Mouse (Mus musculus): ENCODE results near the gene Rab8b. TPM values are rescaled to one million over a fixed set of nuclear protein-coding genes. Genes with fewer than 3 reads are reported as not detected.
"Not testable (repeated sequence)": the region's sequence is repeated elsewhere in the genome, so short reads cannot be mapped to it uniquely, and the experiment has no call there.

Gene Rab8b
- polyA plus RNA-seq, 2 experiments from 2014 or later: 157 to 180 TPM

DNA sequence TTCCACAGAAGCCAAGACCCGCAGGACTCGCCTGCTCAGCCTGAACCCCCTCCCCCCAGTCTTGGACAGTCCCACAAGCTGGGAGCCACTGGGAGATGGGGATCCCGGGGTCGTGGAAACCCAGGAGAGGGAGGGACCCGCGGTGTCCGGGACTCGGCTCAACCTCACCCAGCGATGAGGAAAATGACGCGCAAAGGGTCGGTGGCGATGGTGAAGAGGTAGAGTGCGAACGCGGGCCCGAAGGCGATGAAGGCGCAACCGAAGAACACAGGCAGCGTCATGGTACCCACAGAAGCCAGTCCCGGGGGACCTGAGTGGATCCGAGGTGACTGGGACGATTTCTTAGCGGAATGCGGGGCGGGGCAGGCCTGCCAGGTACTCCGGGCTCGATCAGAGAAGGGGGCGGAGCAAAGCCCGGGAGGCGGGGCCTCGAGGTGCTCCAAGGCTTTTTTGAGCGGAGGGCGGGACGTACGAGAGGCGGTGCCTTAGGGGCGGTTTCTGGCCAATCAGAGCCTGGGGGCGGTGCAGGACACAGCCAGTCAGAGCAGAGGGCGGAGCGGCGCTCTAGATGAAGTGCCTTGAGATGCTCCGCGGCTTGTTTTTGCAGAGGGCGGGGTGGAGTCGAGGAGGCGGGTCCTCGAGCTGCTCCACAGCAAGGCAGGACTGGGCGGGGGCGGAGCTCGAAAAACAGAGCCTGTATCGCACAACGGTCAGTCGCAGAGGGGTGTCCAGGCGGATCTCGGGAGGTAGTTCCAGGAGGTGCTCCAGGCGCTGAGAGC lies 85.0 kb downstream of the Rab8b start, which contains the start of gene Aph1c:
TSS of gene Aph1c (minus strand) at position 409 of the 779 bp plus-strand sequence.
- peak; percentile 99 for ATAC-seq

DNA sequence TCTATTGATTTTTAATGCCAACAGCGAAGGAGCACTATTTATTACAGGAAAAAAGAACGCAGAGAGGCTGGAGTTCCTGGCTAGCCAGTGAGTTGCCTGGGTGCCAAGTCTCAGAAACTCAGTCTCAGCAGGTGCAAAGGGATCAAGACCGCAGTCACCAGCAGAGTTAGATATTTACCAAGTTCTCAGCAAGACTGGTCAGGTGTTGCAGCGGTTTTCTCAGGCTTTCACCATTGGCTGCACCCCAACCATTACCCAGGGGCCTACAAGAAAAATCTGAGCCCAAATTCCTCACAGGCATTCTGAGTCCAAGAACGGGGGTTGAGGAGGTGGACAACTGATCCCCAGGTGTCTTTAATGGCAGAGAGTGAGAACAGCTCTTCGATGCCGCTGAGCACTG lies 85.6 kb downstream of the Rab8b start:
- no peak for ATAC-seq

DNA sequence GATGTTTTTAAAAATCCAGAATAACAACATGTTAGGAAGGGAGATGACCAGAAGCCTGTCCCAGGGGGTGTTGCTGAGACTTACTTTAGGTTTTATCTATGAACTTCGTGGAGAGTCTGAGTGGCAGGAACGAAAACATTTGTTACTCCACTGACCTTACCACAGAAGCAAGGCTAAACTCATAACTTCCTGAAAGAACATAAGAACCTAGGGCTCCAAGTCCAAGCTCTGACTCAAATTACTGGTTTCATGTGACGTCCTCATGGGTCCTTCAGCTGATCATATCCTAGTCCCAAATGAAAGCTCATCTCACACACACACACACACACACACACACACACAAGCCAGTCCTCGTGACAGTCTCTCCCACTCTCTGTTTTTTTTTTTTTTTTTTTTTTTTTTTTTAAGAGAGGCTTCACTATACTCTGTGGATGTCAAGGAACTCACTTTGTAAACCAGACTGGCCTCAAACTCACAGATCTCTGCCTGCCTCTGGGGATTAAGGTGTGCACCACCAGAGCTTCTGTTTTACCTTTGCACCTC lies 87.0 kb downstream of the Rab8b start:
- no peak for ATAC-seq

DNA sequence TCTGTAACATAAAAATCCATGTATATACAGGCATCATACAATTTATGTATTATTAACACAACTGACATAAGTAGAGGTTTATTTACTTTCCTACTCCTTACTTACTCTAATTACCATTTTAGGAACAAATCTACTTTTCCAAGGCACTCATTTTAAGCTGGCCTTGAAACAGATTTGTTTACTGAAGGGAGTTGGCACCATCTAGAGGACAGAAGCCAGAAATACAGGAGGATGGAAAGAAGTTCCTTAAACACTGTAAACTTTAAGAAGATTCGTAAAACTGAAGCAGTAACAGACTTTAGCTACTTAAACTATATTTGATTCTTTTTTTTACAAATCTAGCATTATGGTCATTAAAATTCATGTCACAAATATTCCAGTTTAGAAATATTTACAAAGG lies 93.5 kb downstream of the Rab8b start:
- ATAC-seq: no peak

DNA sequence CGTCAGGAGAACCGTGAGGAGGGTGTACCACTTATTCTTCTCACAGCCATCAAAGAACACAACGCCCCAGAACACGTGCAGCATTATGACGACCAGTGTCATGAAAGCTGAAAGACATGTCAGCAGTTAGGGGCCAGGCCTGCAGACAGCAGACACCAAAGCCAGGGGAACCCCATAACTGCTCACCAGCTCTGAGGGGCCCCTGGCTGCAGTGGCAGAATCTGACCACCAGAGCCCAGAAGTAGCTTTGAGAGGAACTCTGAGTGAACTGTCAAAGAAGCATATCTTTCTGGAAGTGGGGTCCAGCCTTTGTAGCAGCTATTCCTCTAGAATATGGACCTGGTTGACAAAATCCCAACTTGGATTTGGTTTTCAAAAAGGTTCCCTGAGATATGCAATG lies 97.2 kb downstream of the Rab8b start:
- not testable (repeated sequence) for ATAC-seq

DNA sequence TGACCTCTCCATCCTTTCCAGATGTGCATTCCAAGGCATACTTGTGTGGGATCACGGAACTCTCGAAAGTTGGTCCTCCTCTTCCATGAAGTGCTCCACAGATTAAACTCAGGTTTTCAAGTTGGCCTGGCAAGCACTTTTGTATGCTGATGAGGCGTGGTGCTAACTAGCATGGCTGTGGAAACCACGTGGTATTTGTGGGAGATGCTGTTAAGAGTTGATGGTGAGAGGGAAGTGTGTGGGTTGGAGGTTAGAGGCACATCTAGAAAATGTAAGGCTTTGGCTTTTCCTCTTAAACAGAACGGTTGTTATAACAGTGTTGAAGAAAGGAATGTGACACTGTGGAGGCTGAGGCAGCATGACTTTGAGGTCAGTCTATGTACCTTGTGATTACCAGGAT lies 98.5 kb downstream of the Rab8b start:
- peak; percentile 85 for ATAC-seq

DNA sequence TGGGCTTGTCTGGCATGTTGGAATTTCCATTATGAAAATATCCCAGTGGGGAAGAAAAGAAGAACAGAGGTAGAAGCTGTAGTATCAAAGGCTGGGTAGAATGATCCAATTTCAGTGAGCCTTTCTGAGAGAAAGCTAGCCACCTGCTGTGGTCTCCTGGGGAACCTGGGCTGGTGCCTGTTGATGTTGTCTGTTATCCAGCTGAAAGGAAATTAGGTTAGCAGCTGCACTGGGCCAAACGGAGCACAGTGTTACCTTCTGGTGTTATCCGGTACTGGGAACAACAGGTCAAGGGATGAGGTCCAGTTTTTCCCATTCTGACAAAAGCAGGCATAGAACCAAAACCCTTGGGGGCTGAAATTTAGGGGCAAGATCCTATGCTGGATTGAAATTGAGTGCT lies 106.1 kb downstream of the Rab8b start:
- no peak for ATAC-seq

DNA sequence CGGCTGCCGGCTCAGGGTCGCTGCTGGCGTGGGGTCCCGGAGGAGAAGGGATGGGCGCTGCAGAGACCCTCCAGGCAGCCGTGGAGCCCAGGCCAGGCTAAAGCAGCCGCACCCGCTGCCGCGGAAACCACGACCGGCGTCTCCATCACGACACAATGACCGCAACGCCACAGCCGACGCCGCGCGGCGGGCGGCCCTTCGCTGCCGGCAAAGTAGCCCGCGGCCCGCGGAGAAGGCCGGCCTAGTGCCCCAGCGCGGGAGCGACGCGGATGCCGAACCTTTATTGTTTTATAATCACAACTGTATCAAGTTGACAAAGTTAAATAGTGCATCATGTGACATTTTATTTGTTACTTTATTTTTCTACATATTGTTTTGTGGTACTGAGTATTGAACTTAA lies 113.5 kb downstream of the Rab8b start:
- not testable (repeated sequence) for ATAC-seq

DNA sequence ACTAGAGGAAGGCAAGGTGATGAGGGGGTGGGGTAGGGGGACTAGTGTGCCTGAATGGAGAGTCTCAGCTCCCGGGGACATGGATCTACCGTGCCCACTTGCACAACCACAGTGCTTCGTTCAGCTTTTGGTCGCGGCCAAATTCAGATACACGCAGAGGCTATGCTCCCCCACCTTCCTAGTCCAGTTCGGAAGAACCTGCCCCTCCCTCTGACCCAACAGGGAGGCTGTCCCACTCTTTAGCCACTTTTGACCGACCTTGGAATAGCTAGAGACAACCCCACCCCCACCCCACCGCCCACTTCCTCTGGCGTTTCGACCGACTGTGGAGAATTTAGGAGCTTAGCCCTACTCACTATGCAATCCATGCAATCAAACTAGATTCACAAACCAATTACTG lies 117.5 kb downstream of the Rab8b start:
- ATAC-seq: no peak

DNA sequence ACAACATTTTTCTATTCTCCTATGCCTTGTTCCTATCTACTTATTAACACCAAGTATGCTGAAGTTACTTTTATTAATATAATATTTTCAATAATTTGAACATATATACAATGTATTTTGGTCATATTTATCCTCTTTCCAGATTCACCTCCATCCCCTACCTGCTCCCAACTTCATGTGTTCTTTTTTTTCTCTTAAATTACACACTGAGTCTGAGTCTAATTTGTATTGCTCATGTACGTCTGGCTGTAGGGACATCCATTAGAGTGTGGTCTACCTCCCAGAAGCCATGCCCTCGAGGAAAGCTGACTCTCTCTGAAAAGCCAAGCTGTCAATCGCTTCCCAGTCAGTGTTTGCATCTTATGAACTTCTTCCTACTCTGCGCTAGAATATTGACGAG lies 122.7 kb downstream of the Rab8b start, which contains the start of gene Gm10647:
TSS of gene Gm10647 (plus strand) at position 301 of the 400 bp plus-strand sequence.
- ATAC-seq: no peak

DNA sequence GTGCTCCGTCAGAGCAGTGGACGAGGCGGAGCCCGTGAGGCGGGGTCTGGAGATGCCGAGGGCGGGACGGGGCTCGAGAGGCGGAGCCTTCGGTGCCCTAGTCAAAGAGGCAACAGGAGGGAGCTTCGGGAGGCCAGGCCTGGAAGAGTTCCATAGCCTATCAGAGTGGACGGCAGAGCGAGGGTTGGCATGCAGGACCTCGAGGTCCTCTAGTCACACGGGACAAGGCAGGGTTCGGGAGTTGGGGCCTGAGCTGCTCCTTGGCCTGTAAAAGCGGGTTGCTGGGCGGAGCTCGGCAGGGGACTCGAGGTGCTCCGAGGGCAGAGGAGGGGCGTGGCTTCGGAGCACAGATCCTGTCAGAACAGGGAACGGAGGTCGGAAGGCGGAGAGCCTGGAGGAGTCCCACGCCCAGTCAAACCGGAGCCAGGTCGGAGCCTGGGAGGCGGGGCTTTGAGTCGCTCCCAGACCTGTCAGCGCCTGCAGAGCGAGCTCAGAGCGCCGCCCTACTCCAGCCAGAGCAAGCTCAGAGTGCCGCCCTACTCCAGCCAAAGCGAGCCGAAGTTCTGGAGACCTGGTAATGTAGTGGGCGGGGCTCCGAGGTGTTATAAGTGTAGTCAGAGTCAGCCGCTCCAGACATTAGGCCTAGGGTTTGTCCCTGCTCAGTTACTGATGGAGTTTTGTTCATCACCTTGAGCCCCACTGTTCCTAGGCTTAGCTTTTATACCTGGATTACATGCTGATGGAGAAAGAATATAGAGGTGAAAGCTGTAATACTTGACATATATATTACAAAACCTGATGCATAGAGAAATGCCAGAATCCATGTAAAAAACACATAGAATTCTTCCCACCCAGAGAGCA lies 123.8 kb downstream of the Rab8b start, which contains the start of gene Aph1b:
TSS of gene Aph1b (minus strand) at position 27 of the 861 bp plus-strand sequence.
- peak; percentile 90 for ATAC-seq

DNA sequence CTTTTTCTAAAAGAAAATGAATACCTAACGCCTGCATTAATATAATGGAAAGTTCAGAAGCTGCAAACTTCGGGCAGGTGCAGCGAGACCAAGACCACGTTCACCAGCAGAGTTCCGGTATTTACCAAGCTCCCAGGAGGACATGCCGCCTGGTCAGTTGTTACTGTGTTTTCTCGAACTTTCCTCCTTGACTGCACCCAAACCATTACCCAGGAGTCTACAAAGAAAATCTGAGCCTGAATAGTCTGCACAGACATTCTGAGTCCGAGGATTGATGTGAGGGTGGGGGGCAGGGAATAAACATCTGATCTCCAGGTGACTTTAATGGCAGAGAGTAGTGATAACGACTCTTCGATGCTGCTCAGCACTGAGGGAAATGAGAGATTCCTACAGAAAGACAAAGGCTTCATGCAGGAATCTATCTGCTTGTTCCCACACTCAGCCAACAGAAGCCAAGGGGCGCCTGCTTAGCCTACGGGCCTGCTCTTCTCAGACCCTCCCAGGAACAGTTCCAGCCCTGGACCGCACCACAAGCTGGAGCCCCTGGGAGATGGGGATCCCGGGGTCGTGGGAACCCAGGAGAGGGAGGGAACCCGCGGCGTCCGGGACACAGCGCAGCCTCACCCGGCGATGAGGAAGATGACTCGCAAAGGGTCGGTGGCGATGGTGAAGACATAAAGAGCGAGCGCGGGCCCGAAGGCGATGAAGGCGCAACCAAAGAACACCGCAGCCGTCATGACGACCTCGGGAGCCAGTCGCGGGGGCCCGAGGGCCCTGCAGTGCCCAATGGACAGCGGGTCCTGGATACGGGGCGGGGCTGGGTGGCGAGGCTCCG lies 124.6 kb downstream of the Rab8b start:
- ATAC-seq: peak; percentile 2

Other genes with a start within 250 kb of the Rab8b start
- gene Car12, start 206.0 kb downstream of the Rab8b start, polyA plus RNA-seq (2017; shearing (Covaris generic)): 10 to 100 TPM in 1 of 2 experiments, 1 to 10 TPM in 1; 9.0 to 11.3 TPM
- 1 to 10 TPM in 1 of 2 experiments, under 1 TPM in 1; 0.63 to 2.2 TPM for gene Aph1b, start 124.2 kb downstream of the Rab8b start, polyA plus RNA-seq (2017; shearing (Covaris generic))
- gene Gm10647, start 122.6 kb downstream of the Rab8b start, polyA plus RNA-seq (2017; shearing (Covaris generic)): not detected
- gene Aph1c, start 85.0 kb downstream of the Rab8b start, polyA plus RNA-seq (2017; shearing (Covaris generic)): 1 to 10 TPM in 1 of 2 experiments, not detected in 1; 1.2 TPM
- 100 to 1,000 TPM; 217 to 295 TPM for gene Rps27l, start 26.4 kb upstream of the Rab8b start, polyA plus RNA-seq (2017; shearing (Covaris generic))
- gene Lactb, start 55.8 kb upstream of the Rab8b start, polyA plus RNA-seq (2017; shearing (Covaris generic)): 1 to 10 TPM; 3.8 to 5.9 TPM
- gene Tpm1, start 129.7 kb upstream of the Rab8b start, polyA plus RNA-seq (2017; shearing (Covaris generic)): 10 to 100 TPM; 30.8 to 35.8 TPM